Mouse (Mus musculus): ENCODE measurements around the gene Ppp4r4. TPM values are rescaled to one million over a fixed set of nuclear protein-coding genes. Genes with fewer than 3 reads are reported as not detected.

Gene Ppp4r4
- total and polyA plus RNA-seq, 3 experiments: 1.0 to 3.0 TPM; not detected in 1

DNA sequence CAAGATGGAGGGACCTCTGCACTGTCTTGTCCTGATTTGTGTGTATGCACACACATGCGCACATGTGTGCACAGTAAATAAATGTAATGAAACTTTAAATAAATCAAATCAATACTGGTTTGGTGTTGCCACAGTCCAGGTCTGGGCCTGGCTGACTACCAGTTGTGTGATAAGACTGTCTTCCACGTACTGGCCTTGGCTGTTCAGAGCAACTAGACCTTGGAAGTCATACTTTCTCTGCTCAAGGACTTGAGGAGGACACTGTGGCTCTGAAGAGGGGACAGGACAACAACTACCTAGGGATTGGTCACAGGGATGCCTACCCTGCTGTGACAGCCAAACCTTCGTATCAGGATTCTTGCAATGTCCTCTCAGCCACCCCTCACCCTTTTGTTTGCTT is 28.8 kb upstream of the Ppp4r4 start:
- no peaks in the 10 kb centered on the region; a peak in 1 of 4 replicates for H3K27me3 ChIP-seq (ENCODE audit: control insufficient read depth in 1 of 2, insufficient read depth in 2 of 2, low read length in 2 of 2)
- H3K9me3 ChIP-seq (replicated peaks; ENCODE audit: insufficient read depth, low read length): no peaks in the 10 kb centered on the region
- no peaks in the 10 kb centered on the region for H3K79me2 ChIP-seq (ENCODE audit: control insufficient read depth, insufficient read depth, low read length, poor library complexity)
- no peak for DNase-seq (ENCODE audit: low read depth, low spot score)
- H3K4me3 ChIP-seq (ENCODE audit: control insufficient read depth in 1 of 2, insufficient read depth in 1 of 2, low read depth in 2 of 2, low read length in 2 of 2): no peak overlapping the region
- H3K9ac ChIP-seq (ENCODE audit: control insufficient read depth, low read depth, low read length, poor library complexity, severe bottlenecking): no peak overlapping the region
- TF ChIP-seq MAFK (IDR thresholded peaks at IDR 0.05; ENCODE audit: borderline replicate concordance, low read depth, low read length) (no peak), NRF1 (IDR thresholded peaks at IDR 0.05; ENCODE audit: insufficient read depth, low read depth, low read length, poor library complexity, severe bottlenecking) (no peak), RAD21 (IDR thresholded peaks at IDR 0.05; ENCODE audit: low read depth, low read length) (no peak), MAX (IDR thresholded peaks at IDR 0.05; ENCODE audit: low read length) (no peak), SMC3 (IDR thresholded peaks at IDR 0.05; ENCODE audit: low read depth, low read length) (no peak), MYC (IDR thresholded peaks at IDR 0.05; ENCODE audit: low read depth, low read length) (no peak), CTCF (IDR thresholded peaks at IDR 0.05 in 2 of 3, conservative IDR thresholded peaks at IDR 0.05 in 1 of 3; ENCODE audit: control insufficient read depth in 1 of 3, insufficient read depth in 1 of 3, low read depth in 2 of 3, low read length in 3 of 3, poor library complexity in 1 of 3, severe bottlenecking in 1 of 3) (no peak), USF2 (IDR thresholded peaks at IDR 0.05; ENCODE audit: borderline replicate concordance in 1 of 2, insufficient read depth in 1 of 2, low read depth in 1 of 2, low read length in 2 of 2) (no peak), ZNF384 (IDR thresholded peaks at IDR 0.05; ENCODE audit: low read depth, low read length) (no peak), MEF2A (IDR thresholded peaks at IDR 0.05; ENCODE audit: extremely low read depth, insufficient replicate concordance, low read depth, low read length, poor library complexity, severe bottlenecking) (no peak), USF1 (IDR thresholded peaks at IDR 0.05; ENCODE audit: low read depth, low read length) (no peak), MXI1 (IDR thresholded peaks at IDR 0.05; ENCODE audit: low read depth, low read length) (no peak), EP300 (IDR thresholded peaks at IDR 0.05; ENCODE audit: low read depth in 1 of 2, low read length in 2 of 2) (no peak), SIN3A (IDR thresholded peaks at IDR 0.05; ENCODE audit: low read length) (no peak), CHD2 (IDR thresholded peaks at IDR 0.05; ENCODE audit: low read length) (no peak), GABPA (IDR thresholded peaks at IDR 0.05; ENCODE audit: low read depth, low read length) (no peak)
- no peaks in the 10 kb centered on the region for H3K36me3 ChIP-seq (ENCODE audit: control insufficient read depth in 1 of 2, insufficient read depth in 2 of 2, low read length in 2 of 2)
- H3K27ac ChIP-seq (ENCODE audit: control insufficient read depth, low read depth, low read length): no peak overlapping the region
- H3K4me1 ChIP-seq (ENCODE audit: control insufficient read depth in 1 of 2, insufficient read depth in 2 of 2, low read length in 2 of 2): no peaks in the 10 kb centered on the region

DNA sequence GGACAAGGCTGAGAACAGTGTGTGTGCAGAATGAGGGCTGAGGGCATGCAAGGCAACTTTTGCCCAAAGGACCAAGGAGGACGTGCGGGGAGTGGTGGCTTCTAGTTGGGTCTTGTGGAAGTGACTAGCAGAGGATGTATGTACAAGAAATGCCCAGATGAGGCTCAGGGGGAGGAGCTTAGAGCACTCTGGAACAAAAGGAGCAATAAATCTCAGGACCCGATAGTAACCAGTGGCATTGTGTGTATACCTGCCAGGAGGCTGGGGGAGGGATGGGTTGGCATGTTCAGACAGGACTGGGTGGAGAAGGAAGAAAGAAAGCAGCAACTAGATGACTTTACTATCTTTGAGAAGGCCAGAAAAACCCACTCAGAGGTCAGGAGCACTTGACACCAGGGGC is 27.7 kb upstream of the Ppp4r4 start:
- no peaks in the 10 kb centered on the region for H3K79me2 ChIP-seq (ENCODE audit: control insufficient read depth, insufficient read depth, low read length, poor library complexity)
- no peak overlapping the region for H3K9ac ChIP-seq (ENCODE audit: control insufficient read depth, low read depth, low read length, poor library complexity, severe bottlenecking)
- no peak overlapping the region for H3K27ac ChIP-seq (ENCODE audit: control insufficient read depth, low read depth, low read length)
- TF ChIP-seq MYC (IDR thresholded peaks at IDR 0.05; ENCODE audit: low read depth, low read length) (no peak), SIN3A (IDR thresholded peaks at IDR 0.05; ENCODE audit: low read length) (no peak), MEF2A (IDR thresholded peaks at IDR 0.05; ENCODE audit: extremely low read depth, insufficient replicate concordance, low read depth, low read length, poor library complexity, severe bottlenecking) (no peak), ZNF384 (IDR thresholded peaks at IDR 0.05; ENCODE audit: low read depth, low read length) (no peak), ZKSCAN1 (IDR thresholded peaks at IDR 0.05; ENCODE audit: low read depth, low read length) (no peak), BHLHE40 (IDR thresholded peaks at IDR 0.05; ENCODE audit: borderline replicate concordance, low read depth, low read length) (no peak), RAD21 (IDR thresholded peaks at IDR 0.05; ENCODE audit: low read depth, low read length) (no peak), MAFK (IDR thresholded peaks at IDR 0.05; ENCODE audit: borderline replicate concordance, low read depth, low read length) (no peak), KAT2A (conservative IDR thresholded peaks at IDR 0.05; ENCODE audit: low read depth, low read length) (no peak), ZC3H11A (IDR thresholded peaks at IDR 0.05; ENCODE audit: low read depth, low read length) (no peak), POLR2A (IDR thresholded peaks at IDR 0.05; ENCODE audit: control insufficient read depth in 1 of 2, insufficient read depth in 1 of 2, low read depth in 1 of 2, low read length in 2 of 2, poor library complexity in 1 of 2) (no peak), TCF12 (IDR thresholded peaks at IDR 0.05; ENCODE audit: low read depth, low read length) (no peak), GATA1 (IDR thresholded peaks at IDR 0.05; ENCODE audit: low read depth, low read length) (no peak), TBP (IDR thresholded peaks at IDR 0.05; ENCODE audit: low read depth, low read length) (no peak), RCOR1 (IDR thresholded peaks at IDR 0.05; ENCODE audit: low read depth, low read length) (no peak)
- no peaks in the 10 kb centered on the region for H3K4me1 ChIP-seq (ENCODE audit: control insufficient read depth in 1 of 2, insufficient read depth in 2 of 2, low read length in 2 of 2)
- no peak for DNase-seq (ENCODE audit: low read depth, low spot score)
- H3K4me3 ChIP-seq (ENCODE audit: control insufficient read depth in 1 of 2, insufficient read depth in 1 of 2, low read depth in 2 of 2, low read length in 2 of 2): no peak overlapping the region
- peaks cover 0 to 2% of the 10 kb centered on the region in 2 experiments; a peak in 2 of 4 replicates for H3K27me3 ChIP-seq (ENCODE audit: control insufficient read depth in 1 of 2, insufficient read depth in 2 of 2, low read length in 2 of 2)
- H3K9me3 ChIP-seq (replicated peaks; ENCODE audit: insufficient read depth, low read length): no peaks in the 10 kb centered on the region
- H3K36me3 ChIP-seq (ENCODE audit: control insufficient read depth in 1 of 2, insufficient read depth in 2 of 2, low read length in 2 of 2): no peaks in the 10 kb centered on the region

All from MEL (cell line).